ENCODE assay signal across 13 mouse cellular contexts in genomic region chr4:119050867-119051353, GRCm38 (mm10). TPM values are rescaled to one million over a fixed set of nuclear protein-coding genes. Genes with fewer than 3 reads are reported as not detected.
A peak's percentile ranks its signal among the peaks of the same experiment; 100 is the strongest.
DNase-seq lines count a peak whose midpoint lies in the region; ATAC-seq lines count a peak whose summit lies in the region.
"Had no signal": no experiment of that assay in that cellular context is flagged by ENCODE, and none has a peak within 500 bp of the region (broad histone marks: within the 10 kb centered on the region; RNA-seq: fewer than 3 reads in every experiment).

No protein-coding gene starts in this region.

- H3K36me3 ChIP-seq in erythroblast, embryonic 14.5 days (ENCODE audit: control insufficient read depth) = peaks cover 25% of the 10 kb centered on the region
- no peaks in the 10 kb centered on the region for H3K36me3 ChIP-seq in kidney, embryonic 16.5 days (ENCODE audit: insufficient read depth, low read length)
- no peaks in the 10 kb centered on the region for H3K36me3 ChIP-seq in liver, embryonic 15.5 days (replicated peaks)

- H3K4me3 ChIP-seq in erythroblast, embryonic 14.5 days (replicated peaks) = peak overlapping the region; percentile 61
- no peak overlapping the region for H3K4me3 ChIP-seq in kidney, embryonic 16.5 days (ENCODE audit: low read length)
- peak overlapping the region; percentile 45 for H3K4me3 ChIP-seq in liver, embryonic 15.5 days (replicated peaks)

- H3K4me1 ChIP-seq in erythroblast, embryonic 14.5 days (ENCODE audit: control insufficient read depth) = peaks cover 90% of the 10 kb centered on the region
- peaks cover 5% of the 10 kb centered on the region for H3K4me1 ChIP-seq in kidney, embryonic 16.5 days (ENCODE audit: insufficient read depth, low read length)
- H3K4me1 ChIP-seq in liver, embryonic 15.5 days (replicated peaks) = peaks cover 86% of the 10 kb centered on the region

- no peak for ATAC-seq in erythroblast, adult 5-6 weeks (replicated peaks; ENCODE audit: low FRiP score, poor library complexity, severe bottlenecking)
- ATAC-seq in kidney, embryonic 16.5 days (ENCODE audit: low FRiP score, low TSS enrichment) = peak; percentile 57; the same call in 1 of the 2 replicates
- ATAC-seq in liver, embryonic 15.5 days (ENCODE audit: insufficient read depth) = peak; percentile 97
- ATAC-seq: forebrain, embryonic 14.5 days had no signal

- H3K27me3 ChIP-seq in erythroblast, embryonic 14.5 days (ENCODE audit: control insufficient read depth) = peaks cover 9% of the 10 kb centered on the region
- H3K27me3 ChIP-seq in kidney, embryonic 16.5 days (ENCODE audit: insufficient read depth, low read length) = no peaks in the 10 kb centered on the region
- peaks cover 2% of the 10 kb centered on the region; the same call in 1 of the 2 replicates for H3K27me3 ChIP-seq in liver, embryonic 15.5 days

- H3K27ac ChIP-seq in kidney, embryonic 16.5 days (ENCODE audit: low read length) = no peak overlapping the region
- peak overlapping the region; percentile 99 for H3K27ac ChIP-seq in liver, embryonic 15.5 days (replicated peaks)
- H3K27ac ChIP-seq: macrophage had no signal

- no peak overlapping the region for H3K4me2 ChIP-seq in kidney, embryonic 16.5 days (replicated peaks; ENCODE audit: low read depth, low read length)
- H3K4me2 ChIP-seq in liver, embryonic 15.5 days = peak overlapping the region; percentile 52

- no peak for DNase-seq in kidney, adult 9 months
- peak; percentile 22 for DNase-seq in MEL-GATA-1-ER (ENCODE audit: extremely low read depth, low read depth)
- DNase-seq in spleen, postnatal 4 days (ENCODE audit: low spot score in 2 of 2) = no peak
- DNase-seq in layer of hippocampus, adult 18-20 months (ENCODE audit: low spot score in 2 of 2) = no peak
- DNase-seq: adrenal gland, adult 8-10 months; cerebellum, adult 11-12 months; gastrocnemius, postnatal 25 days had no signal

- H3K9ac ChIP-seq in kidney, embryonic 16.5 days (replicated peaks; ENCODE audit: low read length) = no peak overlapping the region
- peak overlapping the region; percentile 58 for H3K9ac ChIP-seq in liver, embryonic 15.5 days

- no peaks in the 10 kb centered on the region; the same call in 1 of the 2 replicates for H3K9me3 ChIP-seq in erythroblast, embryonic 14.5 days (ENCODE audit: control insufficient read depth, low read length)
- H3K9me3 ChIP-seq in kidney, embryonic 16.5 days (ENCODE audit: low read length) = no peaks in the 10 kb centered on the region
- H3K9me3 ChIP-seq in liver, embryonic 15.5 days (replicated peaks) = no peaks in the 10 kb centered on the region

- WGBS in kidney, embryonic 16.5 days = 54% methylated on average over 2 of the region's 2 CpGs
- WGBS in liver, embryonic 15.5 days (ENCODE audit: insufficient replicate concordance) = 11% methylated on average over 2 of the region's 2 CpGs

RNA-seq across cellular contexts. Expression of gene Slc2a1, which starts 57.6 kb away (rescaled TPM):
- polyA plus RNA-seq in erythroblast, embryonic 14.5 days (2012) = 189 and 215 TPM in 2 replicates
- total RNA-seq in erythroblast, adult 5-6 weeks (2015; ENCODE audit: low replicate concordance) = 0.38 and 2.7 TPM in 2 replicates
- 1.1 and 1.4 TPM in 2 replicates for total RNA-seq in erythroblast, adult 5-6 weeks (2017; ENCODE audit: low replicate concordance)
- polyA plus RNA-seq in kidney, embryonic 16.5 days (2015; fragmentation: Nextera tagmentation; extraction: Ambion mirVana) = 98.6 and 98.8 TPM in 2 replicates
- 293 and 326 TPM in 2 replicates for polyA plus RNA-seq in liver, embryonic 15.5 days (2015; fragmentation: Nextera tagmentation; extraction: Ambion mirVana)
- total RNA-seq in layer of hippocampus, adult 18-20 months (2021) = 10 to 100 TPM; 88.9 to 98.4 TPM
